Mouse (Mus musculus) midbrain, embryonic 11.5 days (tissue): ENCODE results near the gene P2ry12. TPM values are rescaled to one million over a fixed set of nuclear protein-coding genes. Genes with fewer than 3 reads are reported as not detected.
A peak's percentile ranks its signal among the peaks of the same experiment; 100 is the strongest.

ENCODE experiments used
- ATAC-seq: fragments of 200-750 bp; cut with Nextera tagmentation; 2 replicates; pipeline ENCODE4 v1.8.0; 2017; ENCODE audit warnings: moderate TSS enrichment, moderate library complexity; ENCODE audit not compliant: low FRiP score
- DNase-seq: peaks from one replicate; pipeline ENCODE4 v3.0.0; 2015; ENCODE audit warnings: low spot score; ENCODE audit errors: missing footprints
- H3K27ac ChIP-seq: fragments of 300-500 bp; sonication (generic); 2 replicates; pipeline ENCODE4 v1.5.1; 2014; ENCODE audit warnings: low read depth, low read length
- H3K27me3 ChIP-seq: fragments of 300-500 bp; sonication (generic); 2 replicates; pipeline ENCODE4 v1.6.1; 2014; ENCODE audit warnings: mild to moderate bottlenecking, low read length, moderate library complexity, mixed read lengths; ENCODE audit not compliant: control insufficient read depth, insufficient read depth
- H3K36me3 ChIP-seq: fragments of 300-500 bp; sonication (generic); 2 replicates; pipeline ENCODE4 v1.6.1; 2014; ENCODE audit warnings: mild to moderate bottlenecking, low read length, moderate library complexity, mixed read lengths; ENCODE audit not compliant: control insufficient read depth, insufficient read depth
- H3K4me1 ChIP-seq: fragments of 300-500 bp; sonication (generic); 2 replicates; pipeline ENCODE4 v1.6.1; 2014; ENCODE audit warnings: low read length; ENCODE audit not compliant: control insufficient read depth, insufficient read depth
- H3K4me2 ChIP-seq: fragments of 300-500 bp; sonication (generic); 2 replicates; pipeline ENCODE4 v1.6.1; 2014; ENCODE audit warnings: mild to moderate bottlenecking, moderate library complexity
- H3K4me3 ChIP-seq: fragments of 300-500 bp; sonication (generic); 2 replicates; pipeline ENCODE4 v1.5.1; 2014; ENCODE audit warnings: low read depth, low read length
- H3K9ac ChIP-seq: fragments of 300-500 bp; sonication (generic); 2 replicates; pipeline ENCODE4 v1.6.1; 2014; ENCODE audit warnings: low read length
- H3K9me3 ChIP-seq: fragments of 300-500 bp; sonication (generic); 2 replicates; pipeline ENCODE4 v1.6.1; 2016; ENCODE audit warnings: low read length; ENCODE audit not compliant: control insufficient read depth
- WGBS: fragments of 180-500 bp; shearing (Covaris S2); extraction: QIAGEN DNeasy Blood & Tissue Kit; methylation state at CpG from one replicate; pipeline ENCODE4 v1.1.7; 2014; 5-methylcytosine and 5-hydroxymethylcytosine counted together
- polyA plus RNA-seq: library from polyadenylated mRNA; unstranded; fragments of >200 nt; fragmentation: Nextera tagmentation; extraction: Ambion mirVana; gene quantifications from 2 replicates; pipeline ENCODE4 v1.2.1, GENCODE M21; 2014

P2ry12 gene
- polyA plus RNA-seq, 1 experiment from 2014 or later, result 2.7 TPM

DNA sequence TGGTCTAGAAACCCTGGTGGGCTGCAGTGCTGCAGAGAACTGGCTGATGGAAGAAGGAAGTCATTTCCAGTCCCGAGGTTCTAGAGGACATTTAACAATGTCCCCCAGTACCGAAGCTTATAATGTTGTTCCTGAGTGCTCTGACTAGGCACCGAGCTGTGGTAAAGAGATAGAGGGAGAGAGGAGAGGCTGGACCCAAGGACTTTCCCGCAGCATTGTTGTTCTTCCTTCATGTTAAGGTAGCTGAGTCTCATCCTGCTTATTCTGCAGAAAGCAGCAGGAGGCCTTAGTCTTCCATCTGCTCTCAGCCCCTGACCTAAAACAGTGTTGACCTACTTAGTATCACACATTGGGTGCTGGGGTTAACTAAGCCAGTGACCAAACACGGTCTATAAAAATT is 85.8 kb downstream of the P2ry12 start:
- ATAC-seq, result no peak

DNA sequence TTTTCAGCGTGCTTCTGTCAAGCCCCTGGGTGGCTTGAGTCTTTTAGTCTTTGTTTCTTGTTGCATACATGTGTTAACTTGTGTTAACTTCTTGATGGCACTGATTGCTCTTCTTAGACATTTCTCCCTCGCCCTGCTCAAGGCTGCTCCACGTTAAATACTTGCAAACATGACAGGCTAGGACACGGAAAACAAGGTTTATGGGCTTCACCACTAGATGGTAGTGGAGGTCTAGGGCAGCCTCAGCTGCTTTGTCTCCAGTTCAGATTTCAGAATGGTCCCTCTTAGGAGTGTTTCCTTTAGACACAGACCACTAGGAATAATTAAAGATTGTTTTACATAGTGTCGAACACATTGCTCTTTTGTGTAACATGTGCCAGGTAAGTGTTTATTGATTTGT is 87.4 kb downstream of the P2ry12 start:
- H3K27me3 ChIP-seq, result no peaks in the 10 kb centered on the region
- H3K27ac ChIP-seq, result no peak overlapping the region
- no peaks in the 10 kb centered on the region for H3K36me3 ChIP-seq
- H3K4me3 ChIP-seq, result no peak overlapping the region
- no peak overlapping the region for H3K4me2 ChIP-seq
- H3K9me3 ChIP-seq, result no peaks in the 10 kb centered on the region
- no peaks in the 10 kb centered on the region for H3K4me1 ChIP-seq
- no peak overlapping the region for H3K9ac ChIP-seq
- WGBS, result 45% methylated on average over 5 of the region's 5 CpGs
- DNase-seq (peak; percentile 84), ATAC-seq (peak; percentile 68; the same call in 1 of the 2 replicates)

More for the DNA sequence above, 85.8 kb downstream of the P2ry12 start:
- H3K27ac ChIP-seq, result no peak overlapping the region
- H3K36me3 ChIP-seq, result no peaks in the 10 kb centered on the region
- whole genome bisulfite sequencing, result 64% methylated on average over 5 of the region's 5 CpGs
- no peak overlapping the region for H3K4me2 ChIP-seq
- H3K9me3 ChIP-seq, result no peaks in the 10 kb centered on the region
- no peaks in the 10 kb centered on the region for H3K27me3 ChIP-seq
- no peak overlapping the region for H3K9ac ChIP-seq
- H3K4me1 ChIP-seq, result no peaks in the 10 kb centered on the region
- no peak for DNase-seq
- H3K4me3 ChIP-seq, result no peak overlapping the region

DNA sequence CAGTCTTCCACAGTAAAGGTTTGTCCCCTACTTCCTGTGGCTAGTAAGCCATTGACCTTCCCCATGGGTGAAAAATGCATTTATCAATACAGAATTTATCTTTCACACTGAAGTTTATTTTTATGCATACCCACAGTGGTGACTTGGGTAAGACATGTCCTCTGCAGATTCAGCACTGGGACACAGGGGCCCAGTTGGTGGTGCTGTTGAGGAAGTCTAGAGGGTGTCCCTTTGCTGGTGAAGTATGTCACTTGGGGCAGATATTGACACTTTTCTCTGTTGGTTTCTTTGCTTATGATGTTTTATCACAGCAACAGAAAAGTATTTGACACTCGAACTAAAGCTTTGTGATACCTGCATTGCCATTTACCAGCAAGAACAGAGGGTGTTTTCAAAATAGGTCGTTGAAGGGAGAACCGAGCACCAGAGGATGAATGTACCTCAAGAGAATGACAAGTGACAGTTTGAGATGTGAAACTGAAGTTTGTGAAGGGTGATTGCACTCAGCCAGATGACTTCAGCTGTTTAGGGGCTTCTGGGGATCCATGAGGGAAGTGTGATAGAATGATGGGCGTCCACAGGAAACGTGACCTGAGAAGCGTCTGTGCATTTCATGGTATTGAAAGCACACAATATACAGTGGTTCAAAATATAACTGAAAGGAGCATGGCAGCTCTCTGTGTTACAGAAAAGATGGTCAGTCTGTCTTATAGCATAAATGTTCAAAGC is 88.1 kb downstream of the P2ry12 start:
- Histone ChIP-seq H3K9ac (no peak overlapping the region), H3K27me3 (no peaks in the 10 kb centered on the region), H3K36me3 (no peaks in the 10 kb centered on the region), H3K4me3 (no peak overlapping the region), H3K9me3 (no peaks in the 10 kb centered on the region), H3K27ac (no peak overlapping the region), H3K4me1 (no peaks in the 10 kb centered on the region), H3K4me2 (no peak overlapping the region)
- no peak for DNase-seq
- 87% methylated on average over 6 of the region's 6 CpGs for WGBS
- ATAC-seq, result no peak

DNA sequence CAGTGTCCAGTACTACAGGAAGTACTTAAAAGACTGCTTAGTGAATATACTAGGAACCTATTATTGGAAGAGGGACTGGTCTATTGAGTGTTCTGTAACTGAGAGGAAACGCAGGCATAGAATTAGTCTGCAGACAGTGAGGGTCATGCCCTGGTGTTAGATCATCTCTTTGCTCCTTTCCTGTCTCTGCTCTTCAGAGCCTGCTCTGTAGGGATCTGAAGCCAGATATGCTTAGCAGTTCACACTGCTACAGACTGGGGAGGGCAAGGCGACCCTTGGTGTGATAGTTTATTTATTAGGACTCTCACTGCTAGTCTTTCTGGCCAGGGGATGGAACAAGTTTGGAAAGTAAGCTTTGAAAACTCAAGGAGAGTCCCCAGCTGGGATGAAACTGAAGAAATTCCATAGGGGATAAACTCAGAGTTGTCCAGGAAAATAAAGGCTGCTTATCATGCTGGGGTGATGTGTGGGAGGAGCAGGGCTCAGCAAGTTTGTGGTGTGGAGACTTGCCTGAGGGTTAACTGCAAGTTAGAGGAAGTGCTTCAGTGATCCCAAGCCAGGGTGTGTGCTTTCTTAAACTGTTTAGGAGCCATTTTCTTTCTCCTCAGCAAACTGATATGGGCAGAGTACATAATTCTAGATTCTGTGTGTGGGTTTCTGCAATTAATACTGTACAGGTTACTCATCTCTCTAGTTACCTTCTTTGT is 92.6 kb downstream of the P2ry12 start:
- no peak overlapping the region for H3K4me3 ChIP-seq
- no peaks in the 10 kb centered on the region for H3K36me3 ChIP-seq
- ATAC-seq, result no peak
- no peaks in the 10 kb centered on the region for H3K27me3 ChIP-seq
- no peak for DNase-seq
- 66% methylated on average over 2 of the region's 2 CpGs for WGBS
- H3K4me1 ChIP-seq, result no peaks in the 10 kb centered on the region
- no peak overlapping the region for H3K9ac ChIP-seq
- no peak overlapping the region for H3K27ac ChIP-seq
- H3K4me2 ChIP-seq, result no peak overlapping the region
- no peaks in the 10 kb centered on the region for H3K9me3 ChIP-seq

DNA sequence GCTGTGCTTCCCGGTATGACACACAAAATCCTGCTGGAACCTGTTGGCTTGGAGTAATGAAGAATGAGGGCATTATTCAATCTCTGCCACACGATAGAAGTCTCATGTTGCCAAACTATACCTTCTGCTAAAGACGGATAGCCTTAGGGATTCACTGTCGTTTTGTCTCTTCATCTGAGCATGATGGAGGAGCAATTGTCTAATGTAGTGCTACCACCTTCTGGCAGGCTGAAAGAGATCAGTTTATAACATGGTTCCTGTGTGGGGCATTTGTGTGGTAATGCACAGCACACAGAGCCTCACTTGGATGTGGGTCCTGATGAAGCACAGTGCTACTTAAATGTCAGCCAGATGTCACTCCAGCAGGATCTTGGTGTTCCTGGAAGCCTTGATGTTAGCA is 93.5 kb downstream of the P2ry12 start:
- 86% methylated on average over 4 of the region's 4 CpGs for WGBS
- Histone ChIP-seq H3K4me1 (no peaks in the 10 kb centered on the region), H3K9me3 (no peaks in the 10 kb centered on the region), H3K27me3 (no peaks in the 10 kb centered on the region), H3K36me3 (no peaks in the 10 kb centered on the region), H3K4me3 (no peak overlapping the region), H3K4me2 (no peak overlapping the region), H3K27ac (no peak overlapping the region), H3K9ac (no peak overlapping the region)
- DNase-seq (no peak), ATAC-seq (no peak)

DNA sequence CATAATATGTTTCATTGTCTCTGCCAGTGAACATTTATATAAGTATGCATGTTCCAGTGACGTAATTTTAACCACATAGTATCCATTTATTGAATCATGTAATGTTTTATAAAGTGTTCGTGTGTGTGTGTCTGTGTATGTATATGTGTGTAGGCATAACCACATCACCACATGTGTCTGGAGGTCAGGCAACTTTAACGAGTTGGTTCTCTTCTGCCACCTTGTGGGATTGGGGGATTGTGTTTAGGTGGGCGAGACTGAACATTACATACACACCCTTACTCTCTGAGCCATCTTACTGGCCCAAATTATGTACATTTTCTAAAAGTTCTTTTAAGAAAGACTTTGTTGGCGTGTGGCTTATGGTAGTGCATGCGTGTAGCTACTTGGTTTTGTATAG is 94.2 kb downstream of the P2ry12 start:
- H3K36me3 ChIP-seq, result no peaks in the 10 kb centered on the region
- no peaks in the 10 kb centered on the region for H3K9me3 ChIP-seq
- no peak overlapping the region for H3K9ac ChIP-seq
- 84% methylated on average over 6 of the region's 6 CpGs for WGBS
- H3K27me3 ChIP-seq, result no peaks in the 10 kb centered on the region
- H3K27ac ChIP-seq, result no peak overlapping the region
- ATAC-seq (no peak), DNase-seq (no peak)
- H3K4me3 ChIP-seq, result no peak overlapping the region
- H3K4me1 ChIP-seq, result no peaks in the 10 kb centered on the region
- no peak overlapping the region for H3K4me2 ChIP-seq

DNA sequence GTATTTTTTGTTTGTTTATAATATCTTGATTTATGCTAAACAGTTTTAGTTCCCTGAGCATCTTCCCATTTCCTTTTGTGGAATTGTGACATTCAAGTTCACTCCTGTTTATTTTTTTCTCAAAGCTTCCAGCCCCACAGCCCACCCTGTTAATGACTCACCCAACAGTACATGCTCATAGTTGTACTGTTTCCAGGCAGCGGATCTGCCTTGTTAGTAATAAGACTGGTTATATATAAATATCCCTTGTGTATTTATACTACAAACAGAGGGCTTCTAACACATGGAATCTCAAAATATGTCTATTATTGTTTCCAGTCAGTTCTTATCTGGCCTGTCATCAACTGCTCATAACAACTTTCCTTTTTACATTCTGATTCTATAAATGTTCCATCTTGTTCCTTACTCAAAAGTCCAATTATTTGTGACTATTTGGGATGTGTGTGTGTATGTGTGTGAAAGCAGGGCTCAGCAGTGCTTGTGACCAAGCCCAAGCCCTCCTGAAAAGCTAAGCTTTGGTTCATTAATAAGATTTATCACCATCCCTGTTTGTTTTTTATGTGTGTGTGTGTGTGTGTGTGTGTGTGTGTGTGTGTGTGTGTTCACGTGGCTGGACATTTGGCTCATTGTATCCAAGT is 95.1 kb downstream of the P2ry12 start:
- no peak overlapping the region for H3K4me2 ChIP-seq
- no peak overlapping the region for H3K9ac ChIP-seq
- H3K27ac ChIP-seq, result no peak overlapping the region
- no peak for DNase-seq
- no peaks in the 10 kb centered on the region for H3K27me3 ChIP-seq
- ATAC-seq, result no peak
- no peaks in the 10 kb centered on the region for H3K4me1 ChIP-seq
- H3K36me3 ChIP-seq, result no peaks in the 10 kb centered on the region
- no peaks in the 10 kb centered on the region for H3K9me3 ChIP-seq
- 87% methylated on average over 2 of the region's 2 CpGs for WGBS
- no peak overlapping the region for H3K4me3 ChIP-seq
